Mouse (Mus musculus) intestine, postnatal 0 days (tissue): ENCODE results near the gene Pdzrn4. TPM values are rescaled to one million over a fixed set of nuclear protein-coding genes. Genes with fewer than 3 reads are reported as not detected.

Experiments
- ATAC-seq: fragments of 200-750 bp; cut with Nextera tagmentation; 2 replicates; pipeline ENCODE4 v1.8.0; 2017; ENCODE audit warnings: mild to moderate bottlenecking, moderate TSS enrichment, moderate library complexity
- H3K27ac ChIP-seq: fragments of 300-500 bp; sonication (generic); 2 replicates; pipeline ENCODE4 v1.5.1; 2014; ENCODE audit warnings: mild to moderate bottlenecking, low read depth, low read length, moderate library complexity
- H3K27me3 ChIP-seq: fragments of 300-500 bp; sonication (generic); replicated peaks from 2 replicates; pipeline ENCODE4 v1.6.1; 2014; ENCODE audit warnings: low read length, mixed read lengths; ENCODE audit not compliant: control insufficient read depth, insufficient read depth
- H3K36me3 ChIP-seq: fragments of 300-500 bp; sonication (generic); 2 replicates; pipeline ENCODE4 v1.6.1; 2014; ENCODE audit warnings: mild to moderate bottlenecking, moderate library complexity; ENCODE audit not compliant: control insufficient read depth, insufficient read depth
- H3K4me1 ChIP-seq: fragments of 300-500 bp; sonication (generic); replicated peaks from 2 replicates; pipeline ENCODE4 v1.6.1; 2014; ENCODE audit warnings: antibody characterized with exemption, low read length, mixed read lengths; ENCODE audit not compliant: control insufficient read depth, insufficient read depth
- H3K4me2 ChIP-seq: fragments of 300-500 bp; sonication (generic); replicated peaks from 2 replicates; pipeline ENCODE4 v1.6.1; 2014; ENCODE audit warnings: low read depth, mild to moderate bottlenecking, moderate library complexity
- H3K4me3 ChIP-seq: fragments of 300-500 bp; sonication (generic); 2 replicates; pipeline ENCODE4 v1.5.1; 2014; ENCODE audit warnings: low read depth, low read length
- H3K9ac ChIP-seq: fragments of 300-500 bp; sonication (generic); 2 replicates; pipeline ENCODE4 v1.6.1; 2014; ENCODE audit warnings: mild to moderate bottlenecking, low read depth, low read length
- H3K9me3 ChIP-seq: fragments of 300-500 bp; sonication (generic); 2 replicates; pipeline ENCODE4 v1.6.1; 2016; ENCODE audit warnings: mixed run types; ENCODE audit not compliant: control insufficient read depth
- CTCF ChIP-seq: sonication (generic); IDR thresholded peaks from 2 replicates; pipeline ENCODE4 v1.5.1; 2016; ENCODE audit warnings: low read depth, mild to moderate bottlenecking, control low read depth, antibody characterized with exemption, moderate library complexity
- WGBS: fragments of 180-500 bp; shearing (Covaris S2); extraction: QIAGEN DNeasy Blood & Tissue Kit; methylation state at CpG from one replicate; pipeline ENCODE4 v1.1.7; 2014; 5-methylcytosine and 5-hydroxymethylcytosine counted together
- polyA plus RNA-seq: library from polyadenylated mRNA; unstranded; fragments of >200 nt; fragmentation: Nextera tagmentation; extraction: Ambion mirVana; gene quantifications from 2 replicates; pipeline ENCODE4 v1.2.1, GENCODE M21; 2015

Gene Pdzrn4
- polyA plus RNA-seq, 1 experiment from 2014 or later = 0.94 TPM

- no peak overlapping the region for H3K4me2 ChIP-seq
- H3K27ac ChIP-seq = no peak overlapping the region
- no peak for ATAC-seq
- H3K9me3 ChIP-seq = no peaks in the 10 kb centered on the region
- H3K27me3 ChIP-seq = no peaks in the 10 kb centered on the region
- no peaks in the 10 kb centered on the region for H3K36me3 ChIP-seq
- no peak overlapping the region for H3K4me3 ChIP-seq
- no peaks in the 10 kb centered on the region for H3K4me1 ChIP-seq
- TF ChIP-seq CTCF = no peak
- 76% methylated on average over 1 of the region's 1 CpGs for WGBS
- H3K9ac ChIP-seq = no peak overlapping the region
Measured at GRCm38 (mm10) chr15:92587431-92587830, 190.8 kb downstream of the Pdzrn4 start.

GRCm38 (mm10) chr15:92594721-92595120 is 198.0 kb downstream of the Pdzrn4 start:
- Histone ChIP-seq H3K4me1 (no peaks in the 10 kb centered on the region), H3K4me2 (no peak overlapping the region), H3K4me3 (no peak overlapping the region), H3K27me3 (no peaks in the 10 kb centered on the region), H3K9me3 (no peaks in the 10 kb centered on the region), H3K36me3 (no peaks in the 10 kb centered on the region), H3K27ac (no peak overlapping the region), H3K9ac (no peak overlapping the region)
- 37% methylated on average over 2 of the region's 2 CpGs for WGBS
- no peak for ATAC-seq
- no peak for TF ChIP-seq CTCF

GRCm38 (mm10) chr15:92597011-92597780 is 200.5 kb downstream of the Pdzrn4 start:
- no peak for ATAC-seq

GRCm38 (mm10) chr15:92598380-92599295 is 202.0 kb downstream of the Pdzrn4 start:
- Histone ChIP-seq H3K4me3 (no peak overlapping the region), H3K9ac (no peak overlapping the region), H3K27ac (no peak overlapping the region), H3K36me3 (no peaks in the 10 kb centered on the region), H3K9me3 (no peaks in the 10 kb centered on the region), H3K4me2 (peak overlapping the region; percentile 48), H3K27me3 (no peaks in the 10 kb centered on the region), H3K4me1 (no peaks in the 10 kb centered on the region)
- 4% methylated on average over 18 of the region's 18 CpGs for WGBS
- peak; percentile 47 for TF ChIP-seq CTCF
- no peak for ATAC-seq

More at GRCm38 (mm10) chr15:92597011-92597780, 200.5 kb downstream of the Pdzrn4 start:
- Histone ChIP-seq H3K9me3 (no peaks in the 10 kb centered on the region), H3K4me3 (peak overlapping the region; percentile 23), H3K9ac (no peak overlapping the region), H3K4me1 (no peaks in the 10 kb centered on the region), H3K27me3 (no peaks in the 10 kb centered on the region), H3K36me3 (no peaks in the 10 kb centered on the region), H3K4me2 (peak overlapping the region; percentile 59), H3K27ac (no peak overlapping the region)
- no peak for TF ChIP-seq CTCF
- 3% methylated on average over 20 of the region's 20 CpGs for WGBS

GRCm38 (mm10) chr15:92599381-92599780 is 202.7 kb downstream of the Pdzrn4 start:
- H3K9ac ChIP-seq = no peak overlapping the region
- no peak overlapping the region for H3K4me3 ChIP-seq
- 12% methylated on average over 7 of the region's 7 CpGs for WGBS
- peak overlapping the region; percentile 48; the same call in 1 of the 2 replicates for H3K4me2 ChIP-seq
- TF ChIP-seq CTCF = no peak
- H3K9me3 ChIP-seq = no peaks in the 10 kb centered on the region
- no peak overlapping the region for H3K27ac ChIP-seq
- H3K4me1 ChIP-seq = no peaks in the 10 kb centered on the region
- H3K36me3 ChIP-seq = no peaks in the 10 kb centered on the region
- H3K27me3 ChIP-seq = no peaks in the 10 kb centered on the region
- no peak for ATAC-seq

GRCm38 (mm10) chr15:92610866-92611265 is 214.2 kb downstream of the Pdzrn4 start:
- no peak for TF ChIP-seq CTCF
- Histone ChIP-seq H3K9me3 (no peaks in the 10 kb centered on the region), H3K36me3 (no peaks in the 10 kb centered on the region), H3K27ac (no peak overlapping the region), H3K4me3 (no peak overlapping the region), H3K27me3 (no peaks in the 10 kb centered on the region), H3K4me2 (no peak overlapping the region), H3K4me1 (no peaks in the 10 kb centered on the region), H3K9ac (no peak overlapping the region)
- no peak for ATAC-seq
- 81% methylated on average over 3 of the region's 3 CpGs for WGBS
